Mouse (Mus musculus) heart, adult 2 months (tissue): ENCODE results near the gene Map3k4. TPM values are rescaled to one million over a fixed set of nuclear protein-coding genes. Genes with fewer than 3 reads are reported as not detected.
A peak's percentile ranks its signal among the peaks of the same experiment; 100 is the strongest.

Source experiments
- DNase-seq, 2 experiments: peaks; one replicate each; pipeline ENCODE4 v3.0.0; 2021
- H3K27ac ChIP-seq: fragments of 200-600 bp; 2 replicates; pipeline ENCODE4 v1.8.1; 2022
- H3K27me3 ChIP-seq: fragments of 200-500 bp; 2 replicates; pipeline ENCODE4 v1.6.1; 2012; ENCODE audit warnings: mild to moderate bottlenecking, low read length, inconsistent platforms, mixed read lengths; ENCODE audit not compliant: control insufficient read depth, insufficient read depth
- H3K36me3 ChIP-seq: fragments of 200-500 bp; 2 replicates; pipeline ENCODE4 v1.6.1; 2012; ENCODE audit warnings: low read length, inconsistent platforms; ENCODE audit not compliant: control insufficient read depth, insufficient read depth
- H3K4me1 ChIP-seq: fragments of 200-500 bp; 2 replicates; pipeline ENCODE4 v1.6.1; 2011; ENCODE audit warnings: low read length; ENCODE audit not compliant: control insufficient read depth, insufficient read depth
- H3K4me3 ChIP-seq: fragments of 200-600 bp; 2 replicates; pipeline ENCODE4 v1.8.1; 2022
- H3K79me2 ChIP-seq: fragments of 200-500 bp; replicated peaks from 2 replicates; pipeline ENCODE4 v1.6.1; 2012; ENCODE audit warnings: mild to moderate bottlenecking, inconsistent platforms, low read length, moderate library complexity, mixed read lengths; ENCODE audit not compliant: control insufficient read depth, insufficient read depth
- H3K9ac ChIP-seq: fragments of 200-500 bp; 2 replicates; pipeline ENCODE4 v1.6.1; 2012; ENCODE audit warnings: low read depth, mild to moderate bottlenecking, control low read depth, inconsistent platforms, low read length, mixed read lengths
- CTCF ChIP-seq: fragments of 200-600 bp; IDR thresholded peaks from 2 replicates; pipeline ENCODE4 v1.8.1; 2022; ENCODE audit warnings: antibody characterized with exemption, mild to moderate bottlenecking, moderate library complexity
- EP300 ChIP-seq: fragments of 200-500 bp; IDR thresholded peaks from 2 replicates; pipeline ENCODE4 v1.6.1; 2011; ENCODE audit warnings: low read depth, low read length, control low read depth; ENCODE audit not compliant: insufficient read depth
- POLR2A ChIP-seq: fragments of 200-500 bp; IDR thresholded peaks from 2 replicates; pipeline ENCODE4 v1.6.1; 2011; ENCODE audit warnings: mild to moderate bottlenecking, low read depth, low read length, control low read depth; ENCODE audit not compliant: insufficient read depth
- WGBS: fragments of 180-500 bp; shearing (Covaris S2); methylation state at CpG from one replicate; pipeline ENCODE4 v1.1.7; 2018; 5-methylcytosine and 5-hydroxymethylcytosine counted together
- intact Hi-C: fragments of 180-260 bp; cut with DNase I; formaldehyde crosslinking; loops from one replicate; pipeline ENCODE4 v1.15.1; 2025
- polyA plus RNA-seq: library from polyadenylated mRNA; depleted of rRNA; stranded (reverse); fragments of >200 nt; gene quantifications from 2 replicates; pipeline ENCODE4 v1.2.3, GENCODE M21; 2012
- total RNA-seq, 2 experiments: library from RNA; stranded (reverse); gene quantifications; 2 replicates each; pipeline ENCODE4 v1.2.3; 2021

Map3k4 gene
- total and polyA plus RNA-seq, 3 experiments, result 12.2 to 51.3 (median 43.7) TPM

GRCm38 (mm10) chr17:12352781-12353180 is 34.2 kb upstream of the Map3k4 start:
- no peaks in the 10 kb centered on the region for H3K4me1 ChIP-seq
- H3K79me2 ChIP-seq, result no peaks in the 10 kb centered on the region
- H3K27ac ChIP-seq, result no peak overlapping the region
- no peak for DNase-seq
- H3K27me3 ChIP-seq, result no peaks in the 10 kb centered on the region
- H3K36me3 ChIP-seq, result no peaks in the 10 kb centered on the region
- WGBS, result 39% methylated on average over 1 of the region's 1 CpGs
- TF ChIP-seq CTCF (no peak), POLR2A (no peak), EP300 (no peak)
- H3K4me3 ChIP-seq, result no peak overlapping the region
- intact Hi-C loops, result no loop called here
- H3K9ac ChIP-seq, result no peak overlapping the region

- Histone ChIP-seq H3K36me3 (no peaks in the 10 kb centered on the region), H3K4me1 (no peaks in the 10 kb centered on the region), H3K79me2 (no peaks in the 10 kb centered on the region), H3K9ac (no peak overlapping the region), H3K27ac (no peak overlapping the region), H3K4me3 (no peak overlapping the region), H3K27me3 (no peaks in the 10 kb centered on the region)
- 81% methylated on average over 6 of the region's 6 CpGs for WGBS
- intact Hi-C loops, result no loop called here
- DNase-seq, result no peak
- TF ChIP-seq EP300, result no peak
- no peak for TF ChIP-seq POLR2A
- no peak for TF ChIP-seq CTCF
These were observed 33.0 kb upstream of the Map3k4 start for GRCm38 (mm10) chr17:12351564-12351963.

- Histone ChIP-seq H3K4me3 (no peak overlapping the region), H3K36me3 (no peaks in the 10 kb centered on the region)
These were observed 28.9 kb upstream of the Map3k4 start for GRCm38 (mm10) chr17:12347462-12347861.

GRCm38 (mm10) chr17:12343702-12344376 is 25.2 kb upstream of the Map3k4 start:
- Histone ChIP-seq H3K27ac (no peak overlapping the region), H3K4me1 (no peaks in the 10 kb centered on the region), H3K36me3 (no peaks in the 10 kb centered on the region), H3K27me3 (no peaks in the 10 kb centered on the region), H3K4me3 (no peak overlapping the region), H3K9ac (no peak overlapping the region), H3K79me2 (no peaks in the 10 kb centered on the region)
- no peak for DNase-seq
- no peak for TF ChIP-seq CTCF
- no peak for TF ChIP-seq POLR2A
- no peak for TF ChIP-seq EP300
- WGBS, result 76% methylated on average over 9 of the region's 9 CpGs
- intact Hi-C loops, result no loop called here

More at GRCm38 (mm10) chr17:12347462-12347861, 28.9 kb upstream of the Map3k4 start:
- TF ChIP-seq POLR2A, result no peak
- TF ChIP-seq EP300, result no peak
- TF ChIP-seq CTCF, result no peak
- 77% methylated on average over 1 of the region's 1 CpGs for WGBS
- no peaks in the 10 kb centered on the region for H3K4me1 ChIP-seq
- H3K27me3 ChIP-seq, result no peaks in the 10 kb centered on the region
- DNase-seq, result no peak
- H3K79me2 ChIP-seq, result no peaks in the 10 kb centered on the region
- intact Hi-C loops, result no loop called here
- no peak overlapping the region for H3K9ac ChIP-seq
- H3K27ac ChIP-seq, result no peak overlapping the region

GRCm38 (mm10) chr17:12337156-12337555 is 18.6 kb upstream of the Map3k4 start:
- no peak for DNase-seq
- no peak for TF ChIP-seq POLR2A
- TF ChIP-seq EP300, result no peak
- no peak for TF ChIP-seq CTCF
- Histone ChIP-seq H3K27ac (no peak overlapping the region), H3K4me3 (no peak overlapping the region), H3K27me3 (no peaks in the 10 kb centered on the region; the same call in 1 of the 2 replicates), H3K36me3 (no peaks in the 10 kb centered on the region), H3K9ac (no peak overlapping the region), H3K4me1 (no peaks in the 10 kb centered on the region), H3K79me2 (no peaks in the 10 kb centered on the region)
- 88% methylated on average over 4 of the region's 4 CpGs for WGBS
- intact Hi-C loops, result no loop called here

GRCm38 (mm10) chr17:12336073-12336868 is 17.7 kb upstream of the Map3k4 start:
- no peaks in the 10 kb centered on the region for H3K4me1 ChIP-seq
- peak overlapping the region; percentile 54 for H3K9ac ChIP-seq
- H3K27ac ChIP-seq, result peak overlapping the region; percentile 59
- 57% methylated on average over 19 of the region's 19 CpGs for WGBS
- intact Hi-C loops, result no loop called here
- no peak for TF ChIP-seq EP300
- TF ChIP-seq POLR2A, result no peak
- no peak for TF ChIP-seq CTCF
- H3K4me3 ChIP-seq, result peak overlapping the region; percentile 43
- H3K79me2 ChIP-seq, result no peaks in the 10 kb centered on the region
- peak in 1 of 2 experiments; percentile 27 for DNase-seq
- no peaks in the 10 kb centered on the region; the same call in 1 of the 2 replicates for H3K27me3 ChIP-seq
- H3K36me3 ChIP-seq, result no peaks in the 10 kb centered on the region
